Mouse (Mus musculus) frontal cortex, postnatal 14 days (tissue): ENCODE measurements around the gene Ensa.
"Not testable (repeated sequence)": the region's sequence is repeated elsewhere in the genome, so short reads cannot be mapped to it uniquely, and the experiment has no call there.

Source experiments
- DNase-seq, 2 experiments: peaks; one replicate each; pipeline ENCODE4 v3.0.0; 2022; ENCODE audit warnings: low spot score in 2 of 2

Gene Ensa

DNA sequence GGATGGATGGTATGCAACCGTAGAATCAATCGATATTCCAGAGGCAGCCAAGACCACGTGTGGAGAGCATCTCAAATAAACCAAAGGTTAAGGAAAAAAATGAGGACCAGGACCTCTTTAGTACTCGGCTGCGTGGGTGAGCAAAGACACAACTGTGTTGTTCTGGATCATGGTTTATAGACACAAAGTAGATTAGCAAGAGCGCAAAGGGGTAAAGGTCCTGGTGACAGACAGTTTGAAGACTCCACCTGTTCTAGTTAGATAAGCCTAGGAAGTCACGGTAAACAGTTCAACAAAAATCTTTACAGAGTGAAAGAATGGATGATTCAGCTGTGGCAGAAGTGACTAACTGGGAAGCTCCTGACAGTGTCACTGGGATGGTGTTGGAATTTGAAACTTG is 18.3 kb downstream of the Ensa start:
- no peak for DNase-seq

- no peak for DNase-seq
These were observed 20.8 kb downstream of the Ensa start for GRCm38 (mm10) chr3:95645313-95646235.

DNA sequence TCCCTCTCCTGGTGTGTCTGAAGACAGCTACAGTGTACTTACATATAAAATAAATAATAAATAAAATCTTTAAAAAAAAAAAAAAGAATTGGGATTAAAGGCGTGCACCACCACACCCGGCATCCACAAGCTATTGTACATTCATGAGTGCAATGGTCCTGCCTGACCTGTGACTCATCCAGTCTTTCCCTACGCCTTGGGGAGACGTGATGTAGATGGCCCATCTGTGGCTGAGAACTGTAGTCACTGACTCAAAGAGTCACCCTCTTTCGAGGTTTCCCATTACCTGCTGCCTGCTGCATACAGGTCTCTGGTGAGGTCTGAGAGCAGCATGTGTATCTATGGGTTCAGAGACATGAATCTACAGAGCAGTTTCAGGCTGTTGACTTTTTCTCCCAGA is 23.2 kb downstream of the Ensa start:
- DNase-seq: no peak

- DNase-seq: no peak
These were observed 25.7 kb downstream of the Ensa start for GRCm38 (mm10) chr3:95650276-95651032.

DNA sequence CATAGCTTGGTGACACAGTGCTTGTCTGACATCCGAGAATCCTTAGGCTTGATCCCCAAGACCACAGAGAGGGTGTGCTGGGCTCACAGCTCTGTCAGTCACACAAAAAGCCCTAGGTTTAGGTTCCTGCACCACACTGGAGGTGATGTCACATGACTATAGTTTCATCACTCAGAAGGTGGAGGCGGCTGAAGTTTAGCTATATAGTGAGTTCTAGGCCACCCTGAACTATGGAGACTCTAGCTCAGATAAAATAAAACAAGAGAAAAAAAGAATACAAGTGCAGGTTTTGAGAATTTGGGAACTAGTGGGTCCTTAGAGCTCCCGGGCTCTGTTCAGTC is 26.2 kb downstream of the Ensa start:
- DNase-seq: no peak

DNA sequence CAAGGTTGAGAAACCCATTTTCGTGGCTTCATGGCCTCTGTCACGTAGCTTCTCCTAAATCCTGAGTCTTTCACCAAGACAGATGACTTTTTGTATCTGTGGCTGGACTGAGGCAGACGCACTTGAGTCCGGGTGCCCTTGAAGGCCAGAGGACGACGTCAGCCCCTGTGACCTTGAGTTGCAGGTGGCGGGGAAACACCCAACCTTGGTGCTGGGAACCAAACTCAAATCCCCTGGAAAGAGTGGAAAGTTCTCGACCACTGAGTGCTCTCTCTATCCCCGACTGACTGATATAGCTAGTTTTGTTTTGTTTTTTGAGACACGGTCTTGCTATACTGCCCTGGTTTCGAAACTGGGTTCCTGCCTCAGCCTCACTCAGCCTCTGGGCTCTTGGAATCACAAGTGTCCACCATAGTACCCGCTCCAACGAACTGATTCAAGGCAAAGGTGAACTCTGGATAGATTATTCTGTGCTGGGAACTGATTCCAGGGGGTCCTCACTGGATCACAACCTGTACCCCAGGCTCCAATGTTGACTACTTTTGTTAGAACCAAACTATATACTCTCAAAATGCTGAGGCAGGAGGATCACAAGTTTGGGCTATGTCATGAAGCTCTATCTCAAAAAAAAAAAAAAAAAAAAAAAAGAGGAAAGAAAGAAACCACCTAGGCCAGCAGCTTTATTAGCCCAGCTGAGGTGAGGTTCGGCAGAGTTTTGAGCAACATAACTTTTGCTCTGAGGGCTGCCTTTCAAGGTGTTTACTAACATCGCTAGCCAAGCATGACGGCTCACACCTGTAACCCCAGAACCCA is 26.8 kb downstream of the Ensa start:
- no peak for DNase-seq

DNA sequence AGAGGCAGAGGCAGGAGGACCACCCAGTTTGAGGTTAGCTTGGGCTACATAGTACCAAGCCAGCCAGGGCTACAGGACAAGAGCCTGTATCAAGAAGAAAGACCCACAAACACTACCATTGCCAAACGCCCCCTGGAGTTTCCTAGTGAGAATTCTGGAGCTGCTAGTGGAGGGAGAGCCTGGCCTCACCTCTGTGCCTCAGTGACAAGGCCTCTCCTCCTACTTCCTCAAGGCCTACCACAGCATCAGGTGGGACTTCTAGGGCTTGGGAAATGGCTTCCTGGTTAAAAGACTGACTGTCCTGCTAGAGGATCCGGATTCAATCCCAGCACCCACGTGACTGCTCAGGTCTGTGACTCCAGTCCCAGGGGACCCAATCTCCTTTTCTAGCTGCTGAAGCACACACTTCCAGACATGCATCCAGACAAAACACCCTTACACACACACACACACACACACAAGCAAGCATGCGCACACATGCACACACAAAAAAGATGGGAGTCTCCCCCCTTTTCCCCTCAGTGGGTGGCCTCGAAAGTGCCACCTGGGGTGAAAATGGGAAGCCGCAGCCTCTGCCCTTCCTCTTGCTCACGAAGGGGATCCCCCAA is 27.5 kb downstream of the Ensa start:
- no peak for DNase-seq

DNA sequence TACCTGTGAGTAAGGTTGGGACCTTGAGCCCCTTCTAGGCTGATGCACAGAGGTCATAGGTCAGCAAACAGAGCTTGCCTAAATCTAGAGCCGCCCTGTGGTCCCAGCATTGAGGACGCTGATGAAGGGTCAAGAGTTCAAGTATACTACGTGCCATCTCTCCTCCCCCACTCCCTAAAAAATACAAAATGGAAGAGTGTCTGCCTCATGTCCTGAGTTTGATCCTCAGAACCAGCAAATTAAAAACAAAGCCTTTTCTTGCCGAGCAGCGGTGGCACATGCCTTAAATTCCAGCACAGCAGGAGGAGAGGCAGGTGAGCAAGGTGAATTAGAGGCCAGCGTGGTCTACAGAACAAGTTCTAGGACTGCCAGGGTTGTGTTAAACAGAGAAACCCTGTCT is 28.1 kb downstream of the Ensa start:
- no peak for DNase-seq

DNA sequence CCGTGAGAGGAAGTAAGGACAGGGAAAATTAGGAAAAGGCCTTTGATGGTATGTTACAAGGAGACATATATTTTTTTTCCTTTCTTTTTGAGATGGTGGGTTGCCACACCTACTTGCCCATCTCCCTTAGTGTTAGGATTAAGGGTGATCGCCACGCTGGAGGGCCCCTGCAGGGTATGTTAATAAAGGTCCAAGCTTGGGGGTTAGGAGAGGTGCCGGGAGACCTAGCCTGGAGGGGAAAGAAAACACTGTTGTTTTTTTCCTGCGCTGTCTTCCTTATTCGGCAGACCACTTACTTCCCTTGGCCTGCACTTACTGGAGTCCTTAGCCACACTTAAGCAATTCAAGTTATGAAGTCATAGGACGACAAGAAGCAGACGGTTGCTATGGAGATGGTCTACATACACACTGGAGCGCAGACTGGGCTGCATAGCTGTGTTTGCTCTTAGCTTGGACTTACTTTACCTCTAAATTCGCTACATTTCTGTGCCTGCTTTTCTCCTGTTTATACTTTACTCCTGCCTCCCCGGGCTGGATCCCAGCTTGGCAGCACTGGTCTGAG is 28.8 kb downstream of the Ensa start:
- no peak for DNase-seq

DNA sequence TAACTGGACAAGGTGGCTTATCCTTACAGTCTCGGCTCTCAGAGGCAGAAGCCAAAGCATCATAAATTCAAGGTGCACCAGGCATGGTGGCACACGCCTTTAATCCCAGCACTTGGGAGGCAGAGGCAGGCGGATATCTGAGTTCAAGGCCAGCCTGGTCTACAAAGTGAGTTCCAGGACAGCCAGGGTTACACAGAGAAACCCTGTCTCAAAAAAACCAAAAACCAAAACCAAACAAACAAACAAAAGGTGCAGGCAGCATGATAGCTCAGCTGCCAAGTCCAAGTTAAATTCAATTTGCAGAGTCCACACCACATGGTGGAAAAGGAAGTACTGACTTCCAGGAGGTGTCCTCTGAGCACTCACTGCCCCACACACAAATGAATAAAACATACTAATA is 29.6 kb downstream of the Ensa start:
- DNase-seq: not testable (repeated sequence)

DNA sequence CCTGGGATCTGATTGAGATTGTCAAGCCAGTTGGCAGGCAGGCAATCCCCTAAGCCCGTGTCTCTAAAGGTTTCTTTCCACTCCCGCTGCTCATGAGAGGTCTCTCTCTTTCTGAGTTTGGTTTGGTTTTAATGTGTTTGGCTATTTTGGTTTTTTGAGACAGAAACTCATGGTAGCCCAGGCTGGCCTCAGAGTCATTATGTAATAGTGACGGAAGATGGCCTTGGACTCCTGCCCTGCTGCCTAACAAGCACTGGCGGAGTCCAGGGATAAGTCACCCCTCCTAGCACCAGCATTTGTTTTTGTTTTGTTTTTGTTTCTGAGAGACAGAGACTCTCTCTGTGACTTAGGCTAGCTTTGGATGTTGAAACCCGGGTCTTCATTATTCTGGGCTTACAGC is 30.6 kb downstream of the Ensa start:
- DNase-seq: no peak

DNA sequence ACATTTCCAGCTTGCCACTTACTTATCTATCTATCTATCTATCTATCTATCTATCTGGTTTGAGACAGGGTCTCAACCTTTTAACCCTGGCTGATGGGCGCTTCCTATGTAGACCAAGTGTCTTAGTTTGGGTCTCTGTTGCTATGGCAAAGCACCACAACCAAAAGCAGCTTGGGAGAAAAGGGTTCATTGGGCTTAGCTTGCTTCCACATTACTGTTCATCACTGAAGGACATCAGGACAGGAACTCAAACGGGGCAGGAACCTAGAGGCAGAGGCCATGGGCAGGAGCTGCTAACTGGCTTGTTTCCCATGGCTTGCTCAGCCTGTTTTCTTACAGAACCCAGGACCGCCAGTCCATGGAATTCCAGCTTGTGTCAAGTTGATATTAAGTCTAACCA is 32.3 kb downstream of the Ensa start:
- DNase-seq: no peak

DNA sequence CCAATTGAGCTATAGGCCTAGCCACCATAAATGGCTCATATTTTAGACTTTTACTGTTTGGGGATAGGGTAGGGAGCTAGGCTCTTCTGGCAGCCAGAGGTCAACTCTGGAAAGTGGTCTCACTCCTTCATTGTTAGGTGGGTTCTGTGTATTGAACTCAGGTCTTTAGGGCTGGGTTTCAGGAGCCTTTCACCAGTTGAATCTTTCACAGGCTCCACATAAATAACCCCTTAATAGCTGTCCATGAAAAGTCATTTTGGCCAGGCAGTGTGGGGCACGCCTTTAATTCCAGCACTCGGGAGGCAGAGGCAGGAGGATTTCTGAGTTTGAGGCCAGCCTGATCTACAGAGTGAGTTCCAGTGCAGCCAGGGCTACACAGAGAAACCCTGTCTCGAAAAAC is 32.9 kb downstream of the Ensa start:
- no peak for DNase-seq

DNA sequence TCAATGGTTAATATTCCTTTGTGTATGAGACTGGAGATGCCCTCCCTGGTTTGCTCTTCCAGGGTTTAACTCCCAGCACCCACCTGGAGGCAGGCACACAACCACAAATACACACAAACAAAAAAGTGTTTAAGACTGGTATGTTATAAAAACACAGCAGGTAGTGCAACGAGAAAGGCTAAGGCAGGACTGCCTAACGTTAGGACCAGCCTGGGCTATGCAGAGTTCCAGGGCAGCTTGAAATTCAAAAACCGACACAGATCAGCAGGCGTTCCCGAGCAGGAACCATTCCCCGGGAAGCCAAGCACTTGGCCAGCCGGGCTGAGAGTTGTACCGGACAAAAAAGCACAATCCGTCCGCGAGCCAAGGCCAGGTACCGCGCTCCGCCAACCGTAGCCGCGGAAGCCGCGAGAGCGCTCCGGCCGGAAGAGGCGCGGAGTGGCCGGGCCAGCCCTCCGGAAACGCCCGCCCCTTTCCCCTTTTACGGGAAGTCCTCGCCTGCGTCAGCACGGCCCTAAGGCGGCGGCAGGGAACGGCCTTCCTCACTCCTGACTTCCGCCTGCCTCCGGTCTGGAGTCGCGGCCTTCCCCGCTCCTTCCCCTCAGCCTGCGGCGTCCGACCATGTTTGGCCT is 33.6 kb downstream of the Ensa start, which contains the start of gene Mcl1:
Mcl1 (plus strand) TSS at position 553 of the 632 bp plus-strand sequence.
- DNase-seq: peak; percentile 84 to 89

DNA sequence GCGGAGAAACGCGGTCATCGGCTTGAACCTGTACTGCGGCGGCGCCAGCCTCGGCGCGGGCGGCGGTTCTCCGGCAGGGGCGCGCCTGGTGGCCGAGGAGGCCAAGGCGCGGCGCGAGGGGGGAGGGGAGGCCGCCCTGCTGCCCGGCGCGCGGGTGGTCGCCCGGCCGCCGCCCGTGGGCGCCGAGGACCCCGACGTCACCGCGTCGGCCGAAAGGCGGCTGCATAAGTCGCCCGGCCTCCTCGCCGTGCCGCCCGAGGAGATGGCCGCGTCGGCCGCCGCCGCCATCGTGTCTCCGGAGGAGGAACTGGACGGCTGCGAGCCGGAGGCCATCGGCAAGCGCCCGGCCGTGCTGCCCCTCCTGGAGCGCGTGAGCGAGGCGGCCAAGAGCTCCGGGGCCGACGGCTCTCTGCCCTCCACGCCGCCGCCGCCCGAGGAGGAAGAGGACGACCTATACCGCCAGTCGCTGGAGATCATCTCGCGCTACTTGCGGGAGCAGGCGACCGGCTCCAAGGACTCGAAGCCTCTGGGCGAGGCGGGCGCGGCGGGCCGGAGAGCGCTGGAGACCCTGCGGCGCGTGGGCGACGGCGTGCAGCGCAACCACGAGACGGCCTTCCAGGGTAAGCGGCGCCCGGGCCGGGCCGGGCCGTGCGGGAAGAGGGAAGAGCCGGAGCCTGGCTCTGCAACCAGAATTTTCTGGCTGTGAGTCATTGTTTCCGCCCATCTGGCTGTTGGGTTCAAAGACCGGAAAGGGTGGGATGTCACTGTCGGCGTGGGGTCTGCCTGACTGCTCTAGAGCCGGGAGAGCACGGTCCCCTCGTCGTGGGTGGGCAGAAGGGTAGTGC is 34.3 kb downstream of the Ensa start:
- DNase-seq: peak; percentile 38 to 63

DNA sequence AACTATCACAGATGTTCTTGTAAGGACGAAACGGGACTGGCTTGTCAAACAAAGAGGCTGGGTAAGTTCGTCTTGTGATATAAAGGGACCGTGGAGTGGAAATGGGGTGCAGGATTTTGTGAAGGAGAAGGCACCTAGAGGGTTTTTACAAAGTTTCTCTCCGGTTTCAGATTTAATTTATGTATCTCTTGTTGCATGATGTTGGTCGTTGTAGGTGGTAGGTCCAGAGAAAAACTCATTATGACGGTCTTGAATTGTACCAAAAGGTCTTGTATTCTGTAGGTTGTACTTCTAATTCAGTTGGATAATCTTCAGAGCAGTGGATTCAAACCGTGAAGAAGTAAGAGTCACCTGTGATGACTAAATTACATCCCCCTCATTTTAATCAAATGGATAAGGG is 35.2 kb downstream of the Ensa start:
- DNase-seq: no peak

- DNase-seq: no peak
These were observed 36.1 kb downstream of the Ensa start for GRCm38 (mm10) chr3:95660788-95661478.

DNA sequence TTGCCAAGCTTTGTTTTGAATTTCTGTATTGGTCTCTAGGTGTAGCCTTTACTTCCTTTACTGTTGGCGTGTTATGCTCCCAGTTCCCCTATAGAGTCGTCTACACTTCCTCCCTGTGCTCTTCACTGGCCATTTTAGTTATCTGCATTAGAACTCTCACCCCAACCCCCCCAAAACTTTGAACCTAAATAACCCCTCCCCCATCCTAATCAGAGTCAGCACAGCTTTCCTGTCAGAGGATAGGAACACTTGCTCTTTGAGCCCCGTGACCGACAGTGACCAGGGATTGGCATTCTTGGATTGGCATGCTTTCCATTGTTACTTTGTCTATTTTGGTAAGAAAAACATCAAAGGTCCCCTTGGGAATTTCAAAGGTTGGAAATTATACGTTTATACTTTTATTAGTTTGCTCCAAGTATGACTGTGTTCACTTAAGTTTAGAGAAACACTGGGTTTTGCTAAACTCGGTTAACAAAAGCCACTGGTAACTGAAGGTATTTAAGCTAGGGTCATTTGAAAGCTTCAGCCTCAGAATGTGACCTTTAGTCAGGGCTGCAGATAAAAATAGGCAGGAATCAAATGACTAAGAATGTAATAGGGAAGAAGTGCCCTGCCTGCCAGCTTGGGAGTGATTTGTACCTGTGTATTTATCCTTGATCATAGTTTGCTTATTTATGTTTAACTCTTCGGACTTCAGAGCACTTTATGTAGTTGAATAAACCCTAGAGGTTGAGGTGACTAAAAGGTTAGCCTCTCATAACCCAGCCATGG is 37.3 kb downstream of the Ensa start:
- DNase-seq: no peak
